Mouse (Mus musculus) G1E (cell line): Measurements from ENCODE around the gene Nfkb2.

Source experiments
- CTCF ChIP-seq: IDR thresholded peaks from 2 replicates; pipeline ENCODE4 v1.5.1; 2012; ENCODE audit warnings: low read depth, low read length, inconsistent platforms, mixed read lengths
- POLR2AphosphoS5 ChIP-seq: IDR thresholded peaks from 2 replicates; pipeline ENCODE4 v1.6.1; 2012; ENCODE audit warnings: low read depth, low read length, inconsistent platforms; ENCODE audit not compliant: insufficient replicate concordance

- TF ChIP-seq CTCF (no peak), POLR2AphosphoS5 (no peak)
Observed at GRCm38 (mm10) chr19:46332721-46333339, 28.7 kb downstream of the Nfkb2 start.
